Mouse (Mus musculus): ENCODE results near the gene Sap30bp.

Sap30bp gene

GRCm38 (mm10) chr11:115959018-115959417 is 25.9 kb downstream of the Sap30bp start:
- DNase-seq, result peak in 1 of 2 experiments; percentile 15

GRCm38 (mm10) chr11:115962651-115963412 is 29.8 kb downstream of the Sap30bp start:
- no peak for DNase-seq

GRCm38 (mm10) chr11:115964977-115965604 is 32.0 kb downstream of the Sap30bp start:
- no peak for DNase-seq

GRCm38 (mm10) chr11:115968731-115969405 is 35.8 kb downstream of the Sap30bp start:
- DNase-seq, result no peak

GRCm38 (mm10) chr11:115970006-115970673 is 37.1 kb downstream of the Sap30bp start:
- DNase-seq, result no peak

- DNase-seq, result no peak
Measured at GRCm38 (mm10) chr11:115971016-115971415, 37.9 kb downstream of the Sap30bp start.

GRCm38 (mm10) chr11:115974309-115975082 is 41.4 kb downstream of the Sap30bp start, which contains the start of gene Itgb4:
Itgb4 (plus strand) TSS chr11:115974709.
- DNase-seq, result peak; percentile 42 to 45

GRCm38 (mm10) chr11:115975083-115975420 is 42.0 kb downstream of the Sap30bp start:
- peak; percentile 52 to 63 for DNase-seq

- no peak for DNase-seq
Measured at GRCm38 (mm10) chr11:115975544-115975943, 42.5 kb downstream of the Sap30bp start.

GRCm38 (mm10) chr11:115982472-115982871 is 49.4 kb downstream of the Sap30bp start:
- peak; percentile 76 to 78 for DNase-seq

GRCm38 (mm10) chr11:115983291-115983690 is 50.2 kb downstream of the Sap30bp start:
- DNase-seq, result peak; percentile 60 to 75

GRCm38 (mm10) chr11:115989686-115990085 is 56.6 kb downstream of the Sap30bp start:
- DNase-seq, result no peak

- no peak for DNase-seq
Measured at GRCm38 (mm10) chr11:115992098-115992497, 59.0 kb downstream of the Sap30bp start.

GRCm38 (mm10) chr11:115995256-115995655 is 62.2 kb downstream of the Sap30bp start:
- no peak for DNase-seq

GRCm38 (mm10) chr11:115997047-115997446 is 64.0 kb downstream of the Sap30bp start:
- DNase-seq, result no peak

GRCm38 (mm10) chr11:115997662-115998061 is 64.6 kb downstream of the Sap30bp start:
- peak in 1 of 2 experiments; percentile 52 for DNase-seq

- no peak for DNase-seq
Measured at GRCm38 (mm10) chr11:115999027-115999426, 65.9 kb downstream of the Sap30bp start.

- DNase-seq, result peak; percentile 88 to 92
Measured at GRCm38 (mm10) chr11:115999538-116000143, 66.6 kb downstream of the Sap30bp start.

GRCm38 (mm10) chr11:116000607-116001006 is 67.5 kb downstream of the Sap30bp start:
- no peak for DNase-seq

GRCm38 (mm10) chr11:116001725-116002124 is 68.6 kb downstream of the Sap30bp start:
- DNase-seq, result no peak

- no peak for DNase-seq
Measured at GRCm38 (mm10) chr11:116002894-116003293, 69.8 kb downstream of the Sap30bp start.

Measured in cerebellum, postnatal 14 days (tissue).